Mouse (Mus musculus) gastrocnemius, postnatal 36 days (tissue): ENCODE measurements around the gene Eif2ak3. TPM values are rescaled to one million over a fixed set of nuclear protein-coding genes. Genes with fewer than 3 reads are reported as not detected.

ENCODE experiments used
- DNase-seq, 2 experiments: peaks; one replicate each; pipeline ENCODE4 v3.0.0; 2022
- intact Hi-C: fragments of 180-260 bp; cut with DNase I; formaldehyde crosslinking; loops from one replicate; pipeline ENCODE4 v1.15.1; 2025
- total RNA-seq, 2 experiments: library from RNA; stranded (reverse); gene quantifications; 2 replicates each; pipeline ENCODE4 v1.2.3; 2021

The Eif2ak3 gene
- total RNA-seq, 2 experiments from 2014 or later: 3.8 to 4.0 TPM

- intact Hi-C loops: no loop called here
- no peak for DNase-seq
Measured at GRCm38 (mm10) chr6:70824987-70825337, 19.4 kb upstream of the Eif2ak3 start.

DNA sequence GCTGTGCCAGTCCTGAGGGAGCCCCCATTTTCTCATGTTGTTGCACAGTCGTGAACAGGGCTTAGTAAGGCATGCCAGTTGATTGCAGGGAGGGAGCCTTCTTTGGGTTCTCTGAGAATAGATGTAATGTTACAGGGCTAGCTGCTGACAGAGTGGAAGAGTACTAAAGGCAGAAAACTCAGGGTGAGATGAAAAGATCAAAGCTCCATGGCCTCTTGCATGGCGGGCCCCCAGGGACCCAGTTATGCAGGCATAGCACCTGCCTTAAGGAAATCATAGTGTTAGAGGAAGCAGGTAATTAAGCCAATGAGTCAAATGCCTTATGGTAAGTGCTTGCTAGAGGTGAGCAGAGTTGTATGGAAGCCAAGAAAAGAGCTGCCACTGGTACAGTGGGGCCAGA is 14.9 kb upstream of the Eif2ak3 start:
- no peak for DNase-seq
- intact Hi-C loops: no loop called here

GRCm38 (mm10) chr6:70830552-70830951 is 13.8 kb upstream of the Eif2ak3 start:
- intact Hi-C loops: no loop called here
- no peak for DNase-seq

DNA sequence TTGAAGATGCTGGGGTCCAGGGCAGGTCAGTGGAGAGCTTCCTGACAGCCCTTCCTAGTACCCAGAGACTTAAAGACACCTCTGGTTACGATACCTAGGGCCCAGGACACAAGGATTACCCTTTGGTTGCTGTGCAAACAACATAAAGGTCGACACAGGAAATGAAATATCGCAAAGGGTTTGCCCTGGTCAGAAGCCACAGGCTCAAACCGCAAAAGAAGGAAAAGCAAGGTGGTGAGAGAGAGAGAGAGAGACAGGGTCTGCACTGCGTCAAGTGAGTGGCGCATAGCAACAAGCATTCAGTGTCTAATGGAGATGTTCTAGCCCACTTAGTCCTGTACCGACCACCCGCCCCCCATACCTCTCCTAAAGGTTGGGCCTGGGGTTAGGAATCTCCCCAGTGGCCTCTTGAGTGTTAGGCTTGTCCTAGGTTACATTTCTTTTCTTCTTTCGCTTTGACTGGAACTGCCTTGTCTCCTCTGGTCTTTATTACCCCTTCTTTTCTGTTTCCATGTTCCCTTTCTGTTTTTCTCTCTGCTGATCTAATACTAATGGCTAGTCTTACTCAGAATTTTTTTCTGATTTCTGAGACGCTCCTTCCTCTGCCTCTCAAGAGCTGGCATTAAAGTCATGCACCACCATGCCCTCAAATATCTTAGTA is 13.0 kb upstream of the Eif2ak3 start:
- no peak for DNase-seq
- intact Hi-C loops: no loop called here

DNA sequence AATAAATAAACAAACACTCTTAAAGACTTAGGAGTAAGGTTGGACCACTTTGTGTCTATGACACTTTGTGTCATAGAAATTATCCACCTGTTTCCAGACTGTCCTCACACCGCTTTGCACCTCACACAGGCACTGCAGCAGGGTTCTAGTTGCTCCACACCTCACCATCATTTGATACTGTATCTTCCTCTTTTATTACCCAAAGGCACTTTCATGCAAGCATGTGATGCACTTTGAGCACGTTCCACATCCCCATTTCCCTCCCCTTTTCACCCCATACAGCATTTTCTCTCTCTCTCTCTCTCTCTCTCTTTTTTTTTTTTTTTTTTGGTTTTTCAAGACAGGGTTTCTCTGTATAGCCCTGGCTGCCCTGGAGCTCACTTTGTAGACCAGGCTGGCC is 7.0 kb upstream of the Eif2ak3 start:
- intact Hi-C loops: no loop called here
- no peak for DNase-seq

DNA sequence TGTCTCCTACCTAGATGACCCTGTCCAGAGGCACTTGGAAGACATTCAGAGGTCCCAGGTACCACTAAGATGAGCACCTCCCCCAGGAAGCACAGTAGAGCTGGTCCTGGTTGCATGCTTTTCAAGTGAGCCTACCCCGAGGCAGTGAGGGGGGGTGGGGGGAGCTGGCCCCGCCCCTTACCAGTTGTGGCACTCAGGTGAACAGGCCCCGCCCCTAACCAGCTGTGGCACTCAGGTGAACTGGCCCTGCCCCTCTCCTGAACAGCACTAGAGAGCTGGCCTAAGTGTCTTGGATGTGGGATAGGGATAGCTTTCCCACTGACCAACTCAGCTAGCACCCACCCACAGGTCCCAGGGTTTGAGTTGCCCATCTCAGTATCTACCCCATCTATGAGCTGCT is 5.8 kb upstream of the Eif2ak3 start:
- intact Hi-C loops: no loop called here

DNA sequence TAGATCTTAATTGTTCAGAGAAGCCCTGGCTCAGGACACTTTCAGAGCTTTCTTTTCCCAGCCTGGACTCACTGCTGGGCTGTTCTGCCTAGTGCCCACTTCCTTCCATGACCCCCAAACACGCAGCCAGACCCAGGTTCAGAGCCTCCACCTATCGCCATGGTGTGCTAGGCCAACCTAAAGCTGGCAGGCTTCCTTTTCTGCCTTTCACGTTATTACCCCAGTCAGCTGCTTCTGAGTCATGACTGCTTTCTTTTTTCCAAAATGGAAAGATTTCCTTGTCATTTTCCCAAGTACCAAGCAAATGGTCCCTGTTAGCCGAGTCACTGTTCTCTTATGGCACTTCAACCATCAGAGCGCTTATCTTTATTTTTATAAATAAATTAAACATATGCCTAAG is 4.0 kb upstream of the Eif2ak3 start:
- DNase-seq: no peak
- intact Hi-C loops: no loop called here

More for the DNA sequence above, 5.8 kb upstream of the Eif2ak3 start:
- DNase-seq: no peak

DNA sequence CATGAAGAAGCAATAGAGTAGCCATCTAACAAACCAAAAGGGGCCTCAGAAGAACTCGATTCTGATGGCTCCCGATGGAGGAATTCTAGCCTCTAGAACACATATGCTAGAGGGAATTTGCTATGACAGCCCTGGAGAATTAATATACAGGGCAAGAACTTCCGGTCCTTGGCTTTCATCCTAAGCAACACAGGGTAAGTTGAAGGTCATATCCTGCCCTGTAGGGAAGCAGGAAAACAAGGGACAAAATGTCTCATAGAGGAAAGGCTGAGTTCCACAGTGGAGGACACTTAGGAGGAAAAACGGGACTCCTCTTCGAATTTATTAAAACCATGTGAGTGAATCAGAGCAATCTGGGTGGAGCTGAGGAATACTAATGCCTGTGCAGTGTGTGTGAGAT is 1.3 kb upstream of the Eif2ak3 start:
- DNase-seq: no peak
- intact Hi-C loops: no loop called here

DNA sequence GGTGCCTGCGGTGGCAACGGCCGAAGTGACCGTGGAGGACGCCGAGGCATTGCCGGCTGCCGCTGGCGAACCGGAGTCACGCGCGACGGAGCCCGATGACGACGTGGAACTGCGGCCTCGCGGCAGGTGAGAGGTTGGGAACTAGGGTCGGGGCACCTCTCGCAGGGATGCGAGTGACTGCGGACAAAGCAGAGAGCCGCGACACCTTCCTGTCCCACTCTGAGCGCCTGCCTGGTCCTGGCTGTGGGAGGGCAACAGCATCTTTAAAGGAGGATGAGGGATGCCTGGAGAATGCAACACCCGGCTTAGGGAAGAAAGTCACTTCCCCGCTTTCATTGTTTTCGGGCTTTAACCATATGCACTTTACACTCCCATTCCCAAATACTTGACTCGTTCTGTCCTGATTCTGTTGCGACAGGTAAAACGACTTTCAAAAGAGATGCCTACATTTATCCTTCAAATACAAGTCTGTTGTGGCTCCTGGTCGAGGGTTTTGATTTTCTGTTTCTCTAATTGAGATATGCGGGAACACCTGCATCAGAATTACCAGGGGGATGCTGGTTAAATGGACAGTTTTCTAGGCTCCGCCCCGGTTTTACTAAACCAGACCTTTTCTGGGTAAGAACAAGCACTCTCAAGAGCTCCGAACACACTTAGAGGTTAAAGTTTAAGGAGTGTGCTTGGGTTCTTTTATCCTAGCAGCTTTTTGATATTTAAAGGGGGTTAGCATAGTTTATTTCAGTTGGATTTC is 756 bp downstream of the Eif2ak3 start:
- intact Hi-C loops: no loop called here
- DNase-seq: no peak

- no peak for DNase-seq
- intact Hi-C loops: no loop called here
Measured at GRCm38 (mm10) chr6:70847386-70847785, 3.1 kb downstream of the Eif2ak3 start.

DNA sequence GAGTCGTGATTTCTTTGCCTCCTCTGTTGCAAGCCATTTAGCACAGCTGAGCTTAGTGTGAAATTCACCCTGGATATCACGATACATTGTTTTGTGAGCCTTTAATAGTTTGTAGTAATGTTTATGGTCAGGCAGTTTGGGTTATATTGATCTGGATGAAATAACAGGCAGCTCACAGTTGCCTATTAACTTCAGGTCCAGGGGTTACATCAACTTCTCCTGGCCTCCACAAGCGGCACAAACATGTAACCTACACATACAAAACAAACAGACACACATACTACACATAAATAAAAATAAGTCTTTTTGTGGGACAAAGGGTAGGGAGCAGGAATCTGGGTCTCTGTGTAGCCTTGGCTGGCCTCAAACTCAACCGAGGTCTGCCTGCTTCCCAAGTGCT is 9.1 kb downstream of the Eif2ak3 start:
- intact Hi-C loops: no loop called here
- DNase-seq: no peak

- intact Hi-C loops: no loop called here
Measured at GRCm38 (mm10) chr6:70855529-70856309, 11.4 kb downstream of the Eif2ak3 start.

GRCm38 (mm10) chr6:70862726-70863125 is 18.4 kb downstream of the Eif2ak3 start:
- no peak for DNase-seq
- intact Hi-C loops: no loop called here

More at GRCm38 (mm10) chr6:70855529-70856309, 11.4 kb downstream of the Eif2ak3 start:
- DNase-seq: no peak

DNA sequence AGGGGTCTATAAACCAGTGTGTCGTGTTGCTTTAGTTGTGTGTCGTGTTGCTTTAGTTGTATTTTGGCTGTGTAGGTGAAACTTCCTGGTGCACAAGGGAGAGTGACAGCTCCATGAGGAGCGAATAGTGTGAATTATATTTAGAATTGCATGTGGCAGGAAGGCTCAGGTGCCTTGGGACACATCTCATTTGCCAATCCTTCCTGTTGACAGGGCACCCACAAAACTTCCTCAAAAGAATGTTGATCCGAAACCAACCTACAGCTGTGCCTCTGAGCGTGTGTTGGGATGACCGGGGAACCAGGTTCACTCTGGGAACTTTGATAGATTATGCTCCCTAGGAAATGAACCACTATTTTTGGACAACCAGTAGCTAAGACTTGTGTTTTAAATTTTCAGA is 20.0 kb downstream of the Eif2ak3 start:
- intact Hi-C loops: no loop called here
- DNase-seq: no peak

DNA sequence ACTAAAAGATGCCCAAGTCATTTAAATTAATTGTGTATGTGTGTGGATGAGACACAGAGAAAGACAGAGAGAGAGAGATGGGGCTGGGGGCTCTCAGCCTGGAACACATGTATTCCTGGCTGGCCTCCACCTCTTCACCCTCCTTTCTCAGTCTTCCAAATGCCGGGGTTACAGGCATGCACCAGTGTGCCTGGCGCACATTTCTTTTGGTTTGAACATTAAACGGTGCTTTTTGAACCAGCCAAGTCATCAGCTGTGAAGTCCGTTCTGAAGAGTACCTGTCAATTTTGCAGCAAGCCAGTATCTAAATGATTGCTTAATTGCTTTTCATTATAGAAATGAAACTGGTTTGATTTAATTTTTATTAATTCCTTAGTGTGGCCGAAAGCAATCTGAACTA is 22.4 kb downstream of the Eif2ak3 start:
- intact Hi-C loops: no loop called here
- DNase-seq: no peak

- intact Hi-C loops: no loop called here
Measured at GRCm38 (mm10) chr6:70867297-70867696, 23.0 kb downstream of the Eif2ak3 start.

DNA sequence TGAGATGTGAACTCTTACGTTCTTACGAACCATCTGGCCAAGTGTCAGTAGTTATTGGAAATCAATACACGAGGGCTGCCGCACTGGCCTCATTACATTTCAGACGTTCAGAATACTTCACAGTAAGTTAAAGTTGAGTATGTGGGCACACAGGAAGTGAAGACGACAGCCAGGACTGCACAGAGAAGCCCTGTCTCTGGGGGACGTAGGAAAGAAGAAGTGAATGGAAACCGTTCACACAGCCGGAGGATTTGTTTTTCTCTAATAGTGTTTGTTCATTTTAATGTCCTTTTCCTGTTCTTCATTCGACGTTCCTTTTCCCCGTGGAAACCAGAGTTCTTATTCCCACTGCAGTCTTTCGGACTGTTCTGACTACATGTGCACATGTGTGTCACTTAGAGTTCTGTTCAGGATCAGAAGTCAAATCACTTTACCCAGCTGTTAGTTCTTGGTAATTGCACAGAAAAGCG is 27.2 kb downstream of the Eif2ak3 start:
- no peak for DNase-seq
- intact Hi-C loops: no loop called here

More at GRCm38 (mm10) chr6:70867297-70867696, 23.0 kb downstream of the Eif2ak3 start:
- DNase-seq: no peak

DNA sequence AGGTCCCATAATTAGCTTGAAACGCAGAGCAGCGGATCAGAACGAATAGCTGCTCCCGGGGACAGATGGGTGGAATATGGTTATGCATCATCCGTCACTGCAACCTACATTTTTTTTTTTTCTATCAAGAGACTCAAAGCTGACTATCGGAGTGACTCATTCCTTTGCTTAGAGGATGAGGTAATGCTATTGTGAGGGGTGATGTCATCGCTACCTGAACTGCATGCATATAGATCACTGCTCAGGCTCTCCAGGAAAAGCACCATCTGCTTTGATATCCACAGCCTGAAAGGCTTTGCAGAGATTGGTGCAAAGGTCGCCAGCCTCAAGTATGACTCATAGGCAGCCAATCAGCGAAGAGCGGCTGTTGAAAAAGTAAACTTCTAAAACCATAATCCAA is 27.8 kb downstream of the Eif2ak3 start:
- no peak for DNase-seq
- intact Hi-C loops: no loop called here

- intact Hi-C loops: no loop called here
Measured at GRCm38 (mm10) chr6:70872570-70872969, 28.3 kb downstream of the Eif2ak3 start.

GRCm38 (mm10) chr6:70874035-70874775 is 29.9 kb downstream of the Eif2ak3 start:
- no peak for DNase-seq
- intact Hi-C loops: no loop called here

More at GRCm38 (mm10) chr6:70872570-70872969, 28.3 kb downstream of the Eif2ak3 start:
- DNase-seq: no peak

GRCm38 (mm10) chr6:70875017-70875416 is 30.7 kb downstream of the Eif2ak3 start:
- no peak for DNase-seq
- intact Hi-C loops: no loop called here
